Mouse (Mus musculus) forelimb bud, embryonic 11.5 days (tissue): ENCODE measurements at regions not wholly inside any gene's neighbourhood (a gene's known extent, or its start where the extent isn't known, plus 50 kb on each side); places are given as distances from the start of the nearest gene placed in this dataset.

Source experiments
- DNase-seq: peaks from one replicate; pipeline ENCODE4 v3.0.0-alpha.2; 2012; ENCODE audit warnings: low read depth, low spot score

GRCm38 (mm10) chr2:114260397-114261071 lies 59.3 kb upstream of the Zfp770 start:
- DNase-seq = peak; percentile 69

- DNase-seq = no peak
These were observed 58.3 kb upstream of the Zfp770 start for GRCm38 (mm10) chr2:114259539-114259938.
